Comparison of ENCODE assay signal across 9 mouse cellular contexts in genomic region chr19:5108271-5108575, GRCm38 (mm10). TPM values are rescaled to one million over a fixed set of nuclear protein-coding genes. Genes with fewer than 3 reads are reported as not detected.
DNase-seq lines count a peak whose midpoint lies in the region; ATAC-seq and TF ChIP-seq lines count a peak whose summit lies in the region.
"Had no signal": no experiment of that assay in that cellular context is flagged by ENCODE, and none has a peak within 500 bp of the region (broad histone marks: within the 10 kb centered on the region; RNA-seq: fewer than 3 reads in every experiment).

No protein-coding gene starts in this region.

- DNase-seq in cerebellum, postnatal 10 days: peak; percentile 47 to 63
- DNase-seq in cerebellum, adult 11-12 months: no peak
- DNase-seq in MEL (ENCODE audit: low read depth, low spot score): peak; percentile 39
- DNase-seq in hindbrain, postnatal 0 days (ENCODE audit: low spot score): peak; percentile 60
- peak; percentile 37 to 48 for DNase-seq in lung, adult 18-20 months
- peak; percentile 75 for DNase-seq in testis, postnatal 14 days (ENCODE audit: low spot score)
- DNase-seq in gastrocnemius, postnatal 10 days: no peak
- no peak for DNase-seq in urinary bladder, postnatal 4 days (ENCODE audit: low spot score in 2 of 2)

- no peak overlapping the region for H3K27ac ChIP-seq in MEL (ENCODE audit: control insufficient read depth, low read depth, low read length)
- H3K27ac ChIP-seq in hindbrain, postnatal 0 days: no peak overlapping the region
- H3K27ac ChIP-seq: liver, embryonic 15.5 days had no signal

- H3K27me3 ChIP-seq in MEL (ENCODE audit: control insufficient read depth in 1 of 2, insufficient read depth in 2 of 2, low read length in 2 of 2): no peaks in the 10 kb centered on the region
- no peaks in the 10 kb centered on the region for H3K27me3 ChIP-seq in hindbrain, postnatal 0 days (ENCODE audit: insufficient read depth, low read length)
- H3K27me3 ChIP-seq: liver, embryonic 15.5 days had no signal

- 27% methylated on average over 5 of the region's 5 CpGs for WGBS in hindbrain, postnatal 0 days

- TF ChIP-seq EP300 in MEL (IDR thresholded peaks at IDR 0.05; ENCODE audit: low read depth in 1 of 2, low read length in 2 of 2): no peak

- peaks cover 2 to 6% of the 10 kb centered on the region in 2 experiments; a peak in 3 of 4 replicates for H3K4me1 ChIP-seq in MEL (ENCODE audit: control insufficient read depth in 1 of 2, insufficient read depth in 2 of 2, low read length in 2 of 2)
- 0 out of 2 replicates have a peak, but pooled peaks cover 5% of the 10 kb centered on the region for H3K4me1 ChIP-seq in hindbrain, postnatal 0 days (ENCODE audit: insufficient read depth, low read length)

- no peak overlapping the region for H3K9ac ChIP-seq in MEL (ENCODE audit: control insufficient read depth, low read depth, low read length, poor library complexity, severe bottlenecking)
- H3K9ac ChIP-seq in hindbrain, postnatal 0 days (replicated peaks; ENCODE audit: low read length): no peak overlapping the region
- H3K9ac ChIP-seq: liver, embryonic 15.5 days had no signal

- no peak for TF ChIP-seq RAD21 in MEL (IDR thresholded peaks at IDR 0.05; ENCODE audit: low read depth, low read length)

- H3K4me3 ChIP-seq in MEL (ENCODE audit: control insufficient read depth in 1 of 2, insufficient read depth in 1 of 2, low read depth in 2 of 2, low read length in 2 of 2): no peak overlapping the region
- no peak overlapping the region for H3K4me3 ChIP-seq in hindbrain, postnatal 0 days (ENCODE audit: low read length)
- H3K4me3 ChIP-seq: liver, embryonic 15.5 days had no signal

- ATAC-seq in hindbrain, postnatal 0 days: no peak

- peak in 2 of 3 experiments; percentile 17 to 34; a peak in 2 of 6 replicates for TF ChIP-seq CTCF in MEL (IDR thresholded peaks at IDR 0.05 in 2 of 3, conservative IDR thresholded peaks at IDR 0.05 in 1 of 3; ENCODE audit: control insufficient read depth in 1 of 3, insufficient read depth in 1 of 3, low read depth in 2 of 3, low read length in 3 of 3, poor library complexity in 1 of 3, severe bottlenecking in 1 of 3)
- TF ChIP-seq CTCF in hindbrain, postnatal 0 days (IDR thresholded peaks at IDR 0.05; ENCODE audit: low read depth): peak; percentile 54

- H3K36me3 ChIP-seq in MEL (ENCODE audit: control insufficient read depth in 1 of 2, insufficient read depth in 2 of 2, low read length in 2 of 2): peaks cover 1 to 6% of the 10 kb centered on the region in 2 experiments; a peak in 3 of 4 replicates
- peaks cover 56% of the 10 kb centered on the region for H3K36me3 ChIP-seq in hindbrain, postnatal 0 days (ENCODE audit: insufficient read depth, low read length)

- no peaks in the 10 kb centered on the region for H3K9me3 ChIP-seq in MEL (replicated peaks; ENCODE audit: insufficient read depth, low read length)
- H3K9me3 ChIP-seq in hindbrain, postnatal 0 days (ENCODE audit: low read length): no peaks in the 10 kb centered on the region
- H3K9me3 ChIP-seq: liver, embryonic 15.5 days had no signal

- TF ChIP-seq POLR2A in MEL (IDR thresholded peaks at IDR 0.05; ENCODE audit: control insufficient read depth in 1 of 2, insufficient read depth in 1 of 2, low read depth in 1 of 2, low read length in 2 of 2, poor library complexity in 1 of 2): no peak

- H3K79me2 ChIP-seq in MEL (ENCODE audit: control insufficient read depth, insufficient read depth, low read length, poor library complexity): peaks cover 9% of the 10 kb centered on the region; the same call in 1 of the 2 replicates

- no peak overlapping the region for H3K4me2 ChIP-seq in hindbrain, postnatal 0 days (ENCODE audit: low read depth, low read length)

TF ChIP-seq in MEL, 35 proteins besides CTCF, POLR2A, EP300 and RAD21:
- no peak for TF ChIP-seq BHLHE40 (IDR thresholded peaks at IDR 0.05; ENCODE audit: borderline replicate concordance, low read depth, low read length)
- TF ChIP-seq SMC3 (IDR thresholded peaks at IDR 0.05; ENCODE audit: low read depth, low read length): peak; percentile 17; the same call in 1 of the 2 replicates

RNA-seq across cellular contexts. Expression of gene Rab1b, which starts 1.4 kb away (rescaled TPM):
- 86.4 and 94.9 TPM in 2 replicates for total RNA-seq in MEL (2012; rRNA removed)
- polyA plus RNA-seq in MEL (2012; ENCODE audit: insufficient read depth in 1 of 2, insufficient read length in 2 of 2, low read depth in 1 of 2, low replicate concordance in 2 of 2, missing spikeins in 1 of 2): 100 to 1,000 TPM in 1 of 2 experiments, not detected in 1; 162 TPM
- 272 and 291 TPM in 2 replicates for total RNA-seq in hindbrain, postnatal 0 days (2014; rRNA removed)
- polyA plus RNA-seq in hindbrain, postnatal 0 days (2015; fragmentation: Nextera tagmentation; extraction: Ambion mirVana): 229 and 230 TPM in 2 replicates
- total RNA-seq in gastrocnemius, postnatal 10 days (2021): 100 to 1,000 TPM; 119 to 127 TPM

RNA-seq across cellular contexts. Expression of gene Cnih2, which starts 9.9 kb away (rescaled TPM):
- 0.65 and 1.0 TPM in 2 replicates for total RNA-seq in MEL (2012; rRNA removed)
- polyA plus RNA-seq in MEL (2012; ENCODE audit: insufficient read depth in 1 of 2, insufficient read length in 2 of 2, low read depth in 1 of 2, low replicate concordance in 2 of 2, missing spikeins in 1 of 2): 1 to 10 TPM in 1 of 2 experiments, not detected in 1; 2.7 TPM
- 549 and 573 TPM in 2 replicates for total RNA-seq in hindbrain, postnatal 0 days (2014; rRNA removed)
- polyA plus RNA-seq in hindbrain, postnatal 0 days (2015; fragmentation: Nextera tagmentation; extraction: Ambion mirVana): 358 and 397 TPM in 2 replicates
- under 1 TPM; 0.75 to 0.90 TPM for total RNA-seq in gastrocnemius, postnatal 10 days (2021)

RNA-seq across cellular contexts. Expression of gene Klc2, which starts 10.1 kb away (rescaled TPM):
- 7.3 TPM in 2 replicates for total RNA-seq in MEL (2012; rRNA removed)
- 10 to 100 TPM in 1 of 2 experiments, not detected in 1; 30.3 TPM for polyA plus RNA-seq in MEL (2012; ENCODE audit: insufficient read depth in 1 of 2, insufficient read length in 2 of 2, low read depth in 1 of 2, low replicate concordance in 2 of 2, missing spikeins in 1 of 2)
- 191 and 227 TPM in 2 replicates for total RNA-seq in hindbrain, postnatal 0 days (2014; rRNA removed)
- polyA plus RNA-seq in hindbrain, postnatal 0 days (2015; fragmentation: Nextera tagmentation; extraction: Ambion mirVana): 75.6 and 76.6 TPM in 2 replicates
- 10 to 100 TPM; 27.2 to 28.7 TPM for total RNA-seq in gastrocnemius, postnatal 10 days (2021)

RNA-seq across cellular contexts. Expression of gene Yif1a, which starts 19.9 kb away (rescaled TPM):
- total RNA-seq in MEL (2012; rRNA removed): 57.5 and 64.3 TPM in 2 replicates
- polyA plus RNA-seq in MEL (2012; ENCODE audit: insufficient read depth in 1 of 2, insufficient read length in 2 of 2, low read depth in 1 of 2, low replicate concordance in 2 of 2, missing spikeins in 1 of 2): 10 to 100 TPM in 1 of 2 experiments, not detected in 1; 54.0 TPM
- total RNA-seq in hindbrain, postnatal 0 days (2014; rRNA removed): 59.7 and 69.0 TPM in 2 replicates
- polyA plus RNA-seq in hindbrain, postnatal 0 days (2015; fragmentation: Nextera tagmentation; extraction: Ambion mirVana): 66.6 and 68.0 TPM in 2 replicates
- 10 to 100 TPM; 46.4 to 49.3 TPM for total RNA-seq in gastrocnemius, postnatal 10 days (2021)

RNA-seq across cellular contexts. Expression of gene Tmem151a, which starts 22.9 kb away (rescaled TPM):
- 0.29 TPM in 1 of 2 replicates, not detected in the other for total RNA-seq in MEL (2012; rRNA removed)
- under 1 TPM in 1 of 2 experiments, not detected in 1; 0.63 TPM for polyA plus RNA-seq in MEL (2012; ENCODE audit: insufficient read depth in 1 of 2, insufficient read length in 2 of 2, low read depth in 1 of 2, low replicate concordance in 2 of 2, missing spikeins in 1 of 2)
- 68.9 and 76.6 TPM in 2 replicates for total RNA-seq in hindbrain, postnatal 0 days (2014; rRNA removed)
- polyA plus RNA-seq in hindbrain, postnatal 0 days (2015; fragmentation: Nextera tagmentation; extraction: Ambion mirVana): 61.0 and 71.5 TPM in 2 replicates
- total RNA-seq in gastrocnemius, postnatal 10 days (2021): under 1 TPM; 0.23 to 0.27 TPM

Comparison
In these comparisons a context has a peak if more than half of its experiments do, and no peak if none do; other contexts are left out.
1. DNase-seq: peak in cerebellum, postnatal 10 days (2 of 2), MEL (single experiment), hindbrain, postnatal 0 days (single experiment), lung, adult 18-20 months (2 of 2) and testis, postnatal 14 days (single experiment); none in cerebellum, adult 11-12 months (single experiment), gastrocnemius, postnatal 10 days (single experiment) and urinary bladder, postnatal 4 days (0 of 2).
2. RNA of gene Cnih2, which starts 9.9 kb away (total RNA-seq): 549 to 573 TPM in hindbrain, postnatal 0 days; 0.65 to 1.0 TPM in MEL and 0.75 to 0.90 TPM in gastrocnemius, postnatal 10 days; every median in the first group is over 100 times any median in the second.